Mouse (Mus musculus) embryonic fibroblast, embryonic 13.5 days (primary cell): ENCODE results near the gene Cdk2ap1.

Source experiments
- CTCF ChIP-seq: IDR thresholded peaks from 2 replicates; pipeline ENCODE4 v1.5.1; 2011; ENCODE audit warnings: mild to moderate bottlenecking, control low read depth, low read length, moderate library complexity, borderline replicate concordance; ENCODE audit not compliant: insufficient read depth
- POLR2A ChIP-seq: IDR thresholded peaks from 2 replicates; pipeline ENCODE4 v1.6.1; 2011; ENCODE audit warnings: low read depth, mild to moderate bottlenecking, control low read depth, low read length, moderate library complexity

DNA sequence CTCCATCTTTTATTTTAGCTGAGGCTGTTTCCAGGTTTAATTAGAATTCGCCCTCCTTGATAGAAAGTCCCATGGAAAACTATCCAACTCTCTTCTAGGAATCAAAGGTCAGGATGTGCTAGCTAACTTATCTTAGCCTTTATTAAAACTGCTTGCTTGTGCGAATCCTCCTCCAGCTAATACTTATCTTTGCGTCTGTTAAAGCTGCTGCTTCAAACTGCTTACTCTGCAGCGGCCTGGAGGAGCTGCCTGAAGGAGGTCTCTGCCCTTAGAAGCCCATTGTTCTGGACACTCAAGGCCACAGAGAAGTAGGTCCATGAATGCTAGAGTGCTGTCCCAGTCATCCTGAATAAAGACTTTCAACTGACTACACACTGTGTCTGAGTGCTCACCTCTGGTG lies 66.4 kb downstream of the Cdk2ap1 start:
- no peak for TF ChIP-seq POLR2A
- no peak for TF ChIP-seq CTCF
